Mouse (Mus musculus): ENCODE data around the gene Cdh4. TPM values are rescaled to one million over a fixed set of nuclear protein-coding genes. Genes with fewer than 3 reads are reported as not detected.

The Cdh4 gene
- total RNA-seq, 2 experiments from 2014 or later, result 3.2 to 6.8 TPM

- DNase-seq, result no peak
These were observed 348.5 kb downstream of the Cdh4 start for GRCm38 (mm10) chr2:179790684-179791083.

GRCm38 (mm10) chr2:179792426-179793133, 350.3 kb downstream of the Cdh4 start:
- peak in 1 of 2 experiments; percentile 17 for DNase-seq

- DNase-seq, result no peak
These were observed 352.1 kb downstream of the Cdh4 start for GRCm38 (mm10) chr2:179794354-179794753.

GRCm38 (mm10) chr2:179795452-179795851, 353.2 kb downstream of the Cdh4 start:
- no peak for DNase-seq

- no peak for DNase-seq
These were observed 357.8 kb downstream of the Cdh4 start for GRCm38 (mm10) chr2:179799906-179800532.

GRCm38 (mm10) chr2:179801042-179801441, 358.8 kb downstream of the Cdh4 start:
- no peak for DNase-seq

- no peak for DNase-seq
These were observed 360.2 kb downstream of the Cdh4 start for GRCm38 (mm10) chr2:179802411-179802810.

- DNase-seq, result no peak
These were observed 368.9 kb downstream of the Cdh4 start for GRCm38 (mm10) chr2:179811086-179811485.

- DNase-seq, result no peak
These were observed 371.0 kb downstream of the Cdh4 start for GRCm38 (mm10) chr2:179813035-179813827.

GRCm38 (mm10) chr2:179824776-179825326, 382.6 kb downstream of the Cdh4 start:
- DNase-seq, result no peak

- DNase-seq, result no peak
These were observed 386.7 kb downstream of the Cdh4 start for GRCm38 (mm10) chr2:179828968-179829367.

GRCm38 (mm10) chr2:179829972-179830371, 387.7 kb downstream of the Cdh4 start:
- peak in 1 of 2 experiments; percentile 20 for DNase-seq

GRCm38 (mm10) chr2:179834892-179835291, 392.7 kb downstream of the Cdh4 start:
- no peak for DNase-seq

- no peak for DNase-seq
These were observed 393.3 kb downstream of the Cdh4 start for GRCm38 (mm10) chr2:179835570-179835969.

GRCm38 (mm10) chr2:179837186-179837585, 395.0 kb downstream of the Cdh4 start:
- no peak for DNase-seq

GRCm38 (mm10) chr2:179838036-179838435, 395.8 kb downstream of the Cdh4 start:
- DNase-seq, result no peak

- peak; percentile 12 to 21 for DNase-seq
These were observed 400.6 kb downstream of the Cdh4 start for GRCm38 (mm10) chr2:179842610-179843389.

GRCm38 (mm10) chr2:179849732-179850131, 407.5 kb downstream of the Cdh4 start:
- no peak for DNase-seq

GRCm38 (mm10) chr2:179852169-179852568, 409.9 kb downstream of the Cdh4 start:
- no peak for DNase-seq

- no peak for DNase-seq
These were observed 410.6 kb downstream of the Cdh4 start for GRCm38 (mm10) chr2:179852862-179853261.

- DNase-seq, result no peak
These were observed 411.7 kb downstream of the Cdh4 start for GRCm38 (mm10) chr2:179853892-179854291.

GRCm38 (mm10) chr2:179857086-179857485, 414.9 kb downstream of the Cdh4 start:
- DNase-seq, result no peak

Data from heart, adult 18-20 months (tissue).